Mouse (Mus musculus): ENCODE measurements at regions not wholly inside any gene's neighbourhood (a gene's known extent, or its start where the extent isn't known, plus 50 kb on each side); places are given as distances from the start of the nearest gene placed in this dataset.
"Not testable (repeated sequence)": the region's sequence is repeated elsewhere in the genome, so short reads cannot be mapped to it uniquely, and the experiment has no call there.

- Histone ChIP-seq H3K27ac (ENCODE audit: insufficient read depth, low read depth, low read length, poor library complexity, severe bottlenecking) (no peak overlapping the region), H3K36me3 (ENCODE audit: control insufficient read depth, insufficient read depth, low read length, poor library complexity, severe bottlenecking) (no peaks in the 10 kb centered on the region), H3K4me1 (ENCODE audit: control insufficient read depth in 2 of 2, insufficient read depth in 2 of 2, low read length in 2 of 2, poor library complexity in 1 of 2) (peaks cover 4 to 10% of the 10 kb centered on the region in 2 experiments), H3K4me3 (ENCODE audit: insufficient read depth in 1 of 2, low read depth in 1 of 2, low read length in 2 of 2, poor library complexity in 1 of 2, severe bottlenecking in 1 of 2) (no peak overlapping the region), H3K9me3 (ENCODE audit: control insufficient read depth, insufficient read depth, low read depth, low read length) (no peaks in the 10 kb centered on the region), H3K9ac (ENCODE audit: insufficient read depth, low read depth, low read length, poor library complexity, severe bottlenecking) (no peak overlapping the region)
- TF ChIP-seq ZC3H11A (IDR thresholded peaks at IDR 0.05; ENCODE audit: borderline replicate concordance, low read depth, low read length) (no peak), MAFK (IDR thresholded peaks at IDR 0.05; ENCODE audit: insufficient read depth, low read depth, low read length) (no peak), CHD2 (IDR thresholded peaks at IDR 0.05; ENCODE audit: low read depth, low read length) (no peak), HCFC1 (IDR thresholded peaks at IDR 0.05; ENCODE audit: borderline replicate concordance, insufficient read depth, low read length) (no peak), ZNF384 (IDR thresholded peaks at IDR 0.05; ENCODE audit: low read depth, low read length) (no peak)
- in situ Hi-C loops (cut with MboI; ENCODE audit: low sequenced_read_pairs in 2 of 2, unreplicated experiment in 2 of 2): no loop called here
- DNase-seq (ENCODE audit: low read depth, low spot score): no peak
Measured at GRCm38 (mm10) chr1:189141694-189142093, 134.1 kb upstream of the Kctd3 start.

DNA sequence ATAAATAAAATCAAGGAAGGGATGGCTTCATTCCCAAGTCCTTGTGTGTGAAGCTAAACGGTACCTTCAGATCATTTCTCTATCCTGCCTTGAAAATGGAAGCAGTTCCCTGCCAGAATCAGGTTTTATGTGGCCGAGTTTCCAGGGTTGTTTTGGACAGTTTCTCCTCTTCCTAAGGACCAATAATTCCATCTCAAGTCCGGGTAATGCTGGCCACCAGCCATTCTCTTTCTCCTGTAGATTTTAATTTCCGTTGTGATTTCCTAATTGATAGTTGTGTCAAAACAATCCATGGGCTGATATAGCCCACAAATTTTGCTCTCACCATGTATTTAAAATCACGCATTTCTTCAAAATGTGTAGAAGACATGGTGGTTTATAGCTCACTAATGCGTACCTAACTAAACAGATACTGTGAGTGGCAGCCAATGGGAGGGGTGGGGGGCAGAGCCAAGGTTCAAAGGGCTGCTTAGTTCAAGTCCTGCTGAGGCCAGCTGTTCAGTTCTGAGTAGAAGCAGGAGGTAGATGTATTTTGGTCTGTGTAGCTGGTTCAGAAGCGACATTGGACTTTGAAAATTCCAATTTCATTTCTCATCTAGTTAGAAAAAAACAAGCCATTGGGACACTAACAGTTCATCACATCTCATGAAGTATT, 129.2 kb upstream of the Kctd3 start:
- no peak for DNase-seq (ENCODE audit: low read depth, low spot score)
- Histone ChIP-seq H3K4me1 (ENCODE audit: control insufficient read depth in 2 of 2, insufficient read depth in 2 of 2, low read length in 2 of 2, poor library complexity in 1 of 2) (peaks cover 0 to under 1% of the 10 kb centered on the region in 2 experiments; a peak in 1 of 4 replicates), H3K4me3 (ENCODE audit: insufficient read depth in 1 of 2, low read depth in 1 of 2, low read length in 2 of 2, poor library complexity in 1 of 2, severe bottlenecking in 1 of 2) (no peak overlapping the region), H3K9ac (ENCODE audit: insufficient read depth, low read depth, low read length, poor library complexity, severe bottlenecking) (no peak overlapping the region), H3K9me3 (ENCODE audit: control insufficient read depth, insufficient read depth, low read depth, low read length) (no peaks in the 10 kb centered on the region), H3K36me3 (ENCODE audit: control insufficient read depth, insufficient read depth, low read length, poor library complexity, severe bottlenecking) (no peaks in the 10 kb centered on the region), H3K27ac (ENCODE audit: insufficient read depth, low read depth, low read length, poor library complexity, severe bottlenecking) (no peak overlapping the region)
- in situ Hi-C loops (cut with MboI; ENCODE audit: low sequenced_read_pairs in 2 of 2, unreplicated experiment in 2 of 2): no loop called here
- TF ChIP-seq MAFK (IDR thresholded peaks at IDR 0.05; ENCODE audit: insufficient read depth, low read depth, low read length) (no peak), HCFC1 (IDR thresholded peaks at IDR 0.05; ENCODE audit: borderline replicate concordance, insufficient read depth, low read length) (no peak), ZC3H11A (IDR thresholded peaks at IDR 0.05; ENCODE audit: borderline replicate concordance, low read depth, low read length) (no peak), CHD2 (IDR thresholded peaks at IDR 0.05; ENCODE audit: low read depth, low read length) (no peak), ZNF384 (IDR thresholded peaks at IDR 0.05; ENCODE audit: low read depth, low read length) (no peak)

DNA sequence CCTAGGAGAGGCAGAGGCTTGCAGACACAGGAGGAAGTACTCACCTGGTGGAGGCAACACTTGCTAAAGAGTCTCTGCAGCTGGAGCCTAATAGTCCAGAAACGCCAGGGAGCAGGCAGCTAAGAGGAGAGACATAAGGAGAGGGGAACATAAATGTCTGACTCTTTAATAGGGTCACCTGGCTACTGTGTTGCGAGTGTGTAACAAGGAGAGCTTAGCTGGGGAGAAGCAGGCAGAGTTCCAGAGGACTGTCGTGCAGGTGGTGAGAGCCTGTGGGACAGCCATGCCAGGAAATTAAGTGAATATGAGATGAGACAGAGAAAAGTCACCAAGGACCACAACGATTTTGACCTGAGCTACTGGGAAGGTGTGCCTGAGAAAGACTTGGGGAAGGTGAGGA, 128.2 kb upstream of the Kctd3 start:
- Histone ChIP-seq H3K36me3 (ENCODE audit: control insufficient read depth, insufficient read depth, low read length, poor library complexity, severe bottlenecking) (no peaks in the 10 kb centered on the region), H3K4me1 (ENCODE audit: control insufficient read depth in 2 of 2, insufficient read depth in 2 of 2, low read length in 2 of 2, poor library complexity in 1 of 2) (no peaks in the 10 kb centered on the region), H3K4me3 (ENCODE audit: insufficient read depth in 1 of 2, low read depth in 1 of 2, low read length in 2 of 2, poor library complexity in 1 of 2, severe bottlenecking in 1 of 2) (no peak overlapping the region), H3K9me3 (ENCODE audit: control insufficient read depth, insufficient read depth, low read depth, low read length) (no peaks in the 10 kb centered on the region), H3K27ac (ENCODE audit: insufficient read depth, low read depth, low read length, poor library complexity, severe bottlenecking) (no peak overlapping the region), H3K9ac (ENCODE audit: insufficient read depth, low read depth, low read length, poor library complexity, severe bottlenecking) (no peak overlapping the region)
- no peak for TF ChIP-seq HCFC1 (IDR thresholded peaks at IDR 0.05; ENCODE audit: borderline replicate concordance, insufficient read depth, low read length)
- no peak for TF ChIP-seq ZC3H11A (IDR thresholded peaks at IDR 0.05; ENCODE audit: borderline replicate concordance, low read depth, low read length)
- TF ChIP-seq ZNF384 (IDR thresholded peaks at IDR 0.05; ENCODE audit: low read depth, low read length): no peak
- no peak for TF ChIP-seq CHD2 (IDR thresholded peaks at IDR 0.05; ENCODE audit: low read depth, low read length)
- no peak for TF ChIP-seq MAFK (IDR thresholded peaks at IDR 0.05; ENCODE audit: insufficient read depth, low read depth, low read length)
- in situ Hi-C loops (cut with MboI; ENCODE audit: low sequenced_read_pairs in 2 of 2, unreplicated experiment in 2 of 2): no loop called here
- DNase-seq (ENCODE audit: low read depth, low spot score): no peak

- no peaks in the 10 kb centered on the region for H3K4me1 ChIP-seq (ENCODE audit: control insufficient read depth in 2 of 2, insufficient read depth in 2 of 2, low read length in 2 of 2, poor library complexity in 1 of 2)
- in situ Hi-C loops (cut with MboI; ENCODE audit: low sequenced_read_pairs in 2 of 2, unreplicated experiment in 2 of 2): no loop called here
- TF ChIP-seq ZNF384 (IDR thresholded peaks at IDR 0.05; ENCODE audit: low read depth, low read length) (no peak), CHD2 (IDR thresholded peaks at IDR 0.05; ENCODE audit: low read depth, low read length) (no peak), HCFC1 (IDR thresholded peaks at IDR 0.05; ENCODE audit: borderline replicate concordance, insufficient read depth, low read length) (no peak), ZC3H11A (IDR thresholded peaks at IDR 0.05; ENCODE audit: borderline replicate concordance, low read depth, low read length) (no peak), MAFK (IDR thresholded peaks at IDR 0.05; ENCODE audit: insufficient read depth, low read depth, low read length) (no peak)
- no peaks in the 10 kb centered on the region for H3K9me3 ChIP-seq (ENCODE audit: control insufficient read depth, insufficient read depth, low read depth, low read length)
- no peak overlapping the region for H3K4me3 ChIP-seq (ENCODE audit: insufficient read depth in 1 of 2, low read depth in 1 of 2, low read length in 2 of 2, poor library complexity in 1 of 2, severe bottlenecking in 1 of 2)
- H3K27ac ChIP-seq (ENCODE audit: insufficient read depth, low read depth, low read length, poor library complexity, severe bottlenecking): no peak overlapping the region
- H3K36me3 ChIP-seq (ENCODE audit: control insufficient read depth, insufficient read depth, low read length, poor library complexity, severe bottlenecking): no peaks in the 10 kb centered on the region
- no peak overlapping the region for H3K9ac ChIP-seq (ENCODE audit: insufficient read depth, low read depth, low read length, poor library complexity, severe bottlenecking)
- DNase-seq (ENCODE audit: low read depth, low spot score): no peak
Measured at GRCm38 (mm10) chr1:189128706-189129105, 121.1 kb upstream of the Kctd3 start.

DNA sequence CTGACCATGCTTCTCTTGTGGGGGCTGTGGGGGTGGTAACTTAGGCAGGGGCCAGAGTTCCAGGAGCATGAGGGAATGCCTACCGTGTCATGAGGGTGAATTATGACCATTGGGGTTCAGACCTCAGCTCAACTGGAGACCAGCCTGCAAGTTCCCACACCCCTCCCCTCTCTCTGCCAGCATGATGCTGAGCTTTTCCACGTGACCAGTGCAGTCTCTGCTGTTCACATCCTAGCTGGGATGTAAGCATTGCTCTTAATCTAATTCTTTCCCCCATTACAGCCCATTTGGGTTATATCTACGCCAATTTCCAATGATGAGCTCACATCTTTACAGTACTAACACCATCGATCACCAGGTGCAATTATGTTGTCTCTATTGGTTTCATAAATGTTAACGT, 120.6 kb upstream of the Kctd3 start:
- H3K9ac ChIP-seq (ENCODE audit: insufficient read depth, low read depth, low read length, poor library complexity, severe bottlenecking); in situ Hi-C loops (cut with MboI; ENCODE audit: low sequenced_read_pairs in 2 of 2, unreplicated experiment in 2 of 2); H3K36me3 ChIP-seq (ENCODE audit: control insufficient read depth, insufficient read depth, low read length, poor library complexity, severe bottlenecking); H3K9me3 ChIP-seq (ENCODE audit: control insufficient read depth, insufficient read depth, low read depth, low read length); H3K27ac ChIP-seq (ENCODE audit: insufficient read depth, low read depth, low read length, poor library complexity, severe bottlenecking); DNase-seq (ENCODE audit: low read depth, low spot score); H3K4me1 ChIP-seq (ENCODE audit: control insufficient read depth in 2 of 2, insufficient read depth in 2 of 2, low read length in 2 of 2, poor library complexity in 1 of 2); H3K4me3 ChIP-seq (ENCODE audit: insufficient read depth in 1 of 2, low read depth in 1 of 2, low read length in 2 of 2, poor library complexity in 1 of 2, severe bottlenecking in 1 of 2): not testable (repeated sequence)

All from ES-E14 (cell line).